Mouse (Mus musculus) right cerebral cortex, postnatal 25 days (tissue): Measurements from ENCODE around the gene Fam110c.
"Not testable (repeated sequence)": the region's sequence is repeated elsewhere in the genome, so short reads cannot be mapped to it uniquely, and the experiment has no call there.

ENCODE experiments used
- DNase-seq: peaks from one replicate; pipeline ENCODE4 v3.0.0; 2022

The Fam110c gene

GRCm38 (mm10) chr12:31073412-31074354 lies at the start of gene Fam110c:
Fam110c (plus strand) TSS chr12:31073861.
- no peak for DNase-seq

DNA sequence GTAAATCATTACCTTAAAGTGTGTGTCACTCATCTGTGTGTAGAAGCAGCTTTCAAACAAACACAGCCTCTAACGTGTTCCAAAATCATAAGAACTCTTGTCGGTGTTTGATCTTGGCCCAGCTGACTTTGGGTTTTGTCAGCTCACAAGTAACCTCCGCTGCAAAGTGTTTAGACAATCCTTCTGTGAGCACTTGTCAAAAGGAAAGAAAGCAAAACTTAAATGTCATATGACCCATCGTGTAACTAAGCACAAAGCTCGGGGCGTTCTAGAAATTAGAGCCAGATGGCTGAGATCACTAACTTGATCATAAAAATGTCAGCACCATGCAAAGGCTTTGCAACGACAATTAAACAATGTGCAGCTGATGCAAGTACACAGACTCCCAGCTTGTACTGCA lies 47.2 kb upstream of the Fam110c start:
- no peak for DNase-seq

GRCm38 (mm10) chr12:31052066-31052465 lies 21.6 kb upstream of the Fam110c start:
- no peak for DNase-seq

GRCm38 (mm10) chr12:31056291-31056864 lies 17.3 kb upstream of the Fam110c start:
- no peak for DNase-seq

DNA sequence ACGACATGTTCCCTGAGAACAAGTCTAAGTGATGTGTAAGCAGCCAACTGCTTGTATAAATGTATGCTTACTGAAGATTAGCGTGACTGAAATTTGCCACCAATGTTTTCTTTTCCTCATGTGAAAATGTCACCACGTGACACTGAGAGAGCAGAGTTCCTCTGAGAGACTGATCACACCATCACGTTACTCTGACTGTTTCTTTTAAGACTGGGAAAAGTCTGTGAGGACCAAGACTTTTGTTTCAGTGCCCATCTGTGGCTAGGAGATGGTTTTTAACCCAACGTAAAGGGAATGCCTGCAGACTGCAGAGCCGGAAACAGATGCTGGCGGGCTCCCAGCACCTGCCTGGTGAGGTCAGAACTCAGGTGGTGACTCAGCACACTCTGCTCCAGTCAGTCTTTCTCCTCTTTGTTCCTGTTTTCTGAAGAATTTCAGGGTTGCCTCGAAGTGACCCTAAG lies 14.2 kb upstream of the Fam110c start:
- DNase-seq: no peak

GRCm38 (mm10) chr12:31060245-31060644 lies 13.4 kb upstream of the Fam110c start:
- DNase-seq: no peak

GRCm38 (mm10) chr12:31071222-31071621 lies 2.4 kb upstream of the Fam110c start:
- no peak for DNase-seq

DNA sequence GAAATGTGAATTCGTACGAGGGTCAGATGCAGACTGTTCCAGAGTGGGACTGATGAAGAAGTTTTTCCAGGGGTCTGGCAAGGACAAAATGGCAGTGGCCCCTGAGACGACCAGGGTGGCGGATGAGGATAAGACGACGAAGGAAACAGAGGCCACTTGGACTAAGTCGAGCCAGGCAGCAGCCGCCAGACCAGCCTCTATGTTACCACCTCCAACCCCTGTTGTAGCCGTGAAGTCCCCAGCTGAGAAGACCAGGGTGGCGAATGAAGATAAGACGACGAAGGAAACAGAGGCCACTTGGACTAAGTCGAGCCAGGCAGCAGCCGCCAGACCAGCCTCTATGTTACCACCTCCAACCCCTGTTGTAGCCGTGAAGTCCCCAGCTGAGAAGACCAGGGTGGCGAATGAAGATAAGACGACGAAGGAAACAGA lies 710 bp downstream of the Fam110c start:
- DNase-seq: not testable (repeated sequence)

DNA sequence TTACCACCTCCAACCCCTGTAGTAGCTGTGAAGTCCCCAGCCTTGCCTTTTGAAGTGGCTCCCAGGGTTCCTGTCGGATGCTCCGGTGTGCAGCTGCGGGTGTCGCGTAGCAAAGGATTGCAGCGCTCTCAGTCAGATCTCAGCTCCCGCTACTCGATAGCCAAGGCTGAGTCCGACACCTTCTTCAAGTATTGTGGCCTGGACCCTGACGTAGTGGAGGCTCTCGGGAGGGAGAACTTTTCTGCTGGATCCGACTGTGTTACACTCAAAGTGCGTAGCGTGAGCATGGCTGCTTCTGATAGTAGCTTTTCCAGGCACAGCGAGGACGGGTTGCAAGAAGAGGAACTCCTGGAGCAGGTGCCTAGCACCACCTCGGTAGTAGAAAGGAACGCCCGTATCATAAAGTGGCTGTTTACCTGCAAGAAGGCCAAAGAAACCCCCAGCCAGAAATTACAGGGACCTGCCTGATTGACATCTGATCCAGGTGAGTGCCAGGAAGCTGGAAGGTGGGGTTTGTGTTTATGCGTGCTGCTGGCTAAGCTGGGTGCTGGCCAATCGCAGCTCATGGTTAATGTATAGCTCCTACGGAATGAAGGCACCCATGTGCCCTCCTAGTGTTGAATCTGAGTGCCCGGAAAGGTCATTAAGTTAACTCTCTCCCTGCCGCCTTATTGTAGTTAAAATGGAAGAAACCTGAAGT lies 1.3 kb downstream of the Fam110c start:
- DNase-seq: peak; percentile 21

DNA sequence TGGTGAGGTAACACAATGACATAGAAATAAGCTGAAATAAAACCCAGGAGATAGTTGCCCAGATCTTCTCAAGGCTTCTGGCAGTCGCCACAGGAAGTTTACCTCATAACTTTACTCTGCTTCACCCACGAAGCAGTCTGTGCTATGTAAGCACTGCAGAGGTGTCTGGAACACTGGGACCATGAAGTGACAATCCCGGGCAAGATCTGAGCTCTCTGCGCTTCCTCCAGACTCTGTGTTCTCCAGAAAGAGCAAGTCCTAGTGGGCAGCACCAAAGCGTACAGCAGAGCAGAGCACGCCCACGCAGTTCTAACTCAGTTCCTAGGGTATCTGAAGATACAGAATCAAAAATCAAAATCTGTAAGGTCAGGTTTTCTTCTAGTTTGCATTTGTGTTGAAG lies 3.4 kb downstream of the Fam110c start:
- no peak for DNase-seq

GRCm38 (mm10) chr12:31078030-31078429 lies 4.4 kb downstream of the Fam110c start:
- no peak for DNase-seq

DNA sequence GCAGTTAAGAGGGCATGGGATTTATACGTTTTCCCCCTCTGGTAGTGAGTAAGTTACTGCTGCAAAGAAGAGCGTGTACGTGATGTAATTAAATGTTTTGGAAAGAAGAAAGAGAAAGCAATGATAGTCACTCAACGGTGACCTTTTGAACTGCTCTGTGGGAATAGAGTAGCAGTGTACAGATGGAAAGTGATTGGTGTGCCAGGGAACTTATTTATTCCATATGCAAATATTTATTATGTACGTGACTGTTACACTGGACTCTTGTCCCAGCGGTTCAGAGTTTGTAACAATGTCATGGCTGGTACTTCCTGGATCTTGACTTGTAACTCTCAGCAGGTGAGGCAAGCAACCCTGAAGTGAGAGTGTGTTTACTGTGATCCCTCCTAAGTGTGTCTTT lies 6.7 kb downstream of the Fam110c start:
- DNase-seq: no peak

DNA sequence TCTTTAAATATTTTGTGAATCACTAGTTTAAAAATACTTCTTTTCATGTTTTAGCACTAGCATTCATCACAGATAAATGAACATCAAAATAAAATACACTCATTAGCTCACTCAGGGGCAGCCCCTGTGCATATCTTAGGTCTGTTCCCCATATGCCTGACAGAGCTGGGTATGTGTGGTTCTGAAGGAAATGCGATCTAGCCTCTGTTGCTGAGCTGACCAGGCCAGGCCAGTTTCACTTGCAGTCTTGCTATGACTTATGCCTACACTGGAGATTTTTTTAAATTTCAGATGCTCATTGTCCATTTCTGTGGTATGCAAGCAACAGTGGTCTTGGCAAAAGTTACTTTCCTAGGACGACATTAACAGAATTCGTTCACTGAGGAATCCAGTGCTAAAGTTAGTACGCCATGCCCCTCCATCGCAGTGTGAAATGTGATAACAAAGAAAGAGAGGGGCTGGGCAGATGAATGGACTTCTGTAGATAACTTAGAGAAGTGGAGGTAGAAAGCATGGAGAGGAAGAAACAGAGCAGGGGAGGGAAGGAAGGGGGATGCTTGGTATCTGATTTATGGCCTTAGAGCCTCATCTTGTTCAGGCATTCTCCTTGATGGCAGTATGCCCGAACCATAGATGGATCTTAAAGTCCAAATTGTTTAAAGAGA lies 7.4 kb downstream of the Fam110c start:
- no peak for DNase-seq

DNA sequence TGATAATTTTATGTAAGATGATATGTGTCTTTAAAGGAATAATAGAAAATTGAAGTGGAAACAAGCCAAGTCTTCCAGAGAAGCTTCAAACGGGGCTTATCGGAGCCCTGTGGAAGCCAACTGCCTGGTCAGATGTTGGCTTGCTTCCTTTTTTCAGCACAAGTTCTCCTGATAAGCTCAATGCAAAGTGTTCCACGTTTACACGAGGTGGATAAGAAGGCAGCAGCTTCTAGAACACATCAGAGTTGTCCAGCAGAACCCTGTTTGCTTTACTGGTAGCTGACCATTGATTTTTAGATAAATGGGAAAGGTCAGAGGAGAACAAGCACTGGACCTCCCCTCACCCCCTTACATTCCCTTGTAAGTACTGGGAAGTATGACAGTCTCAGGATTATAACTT lies 9.3 kb downstream of the Fam110c start:
- no peak for DNase-seq

DNA sequence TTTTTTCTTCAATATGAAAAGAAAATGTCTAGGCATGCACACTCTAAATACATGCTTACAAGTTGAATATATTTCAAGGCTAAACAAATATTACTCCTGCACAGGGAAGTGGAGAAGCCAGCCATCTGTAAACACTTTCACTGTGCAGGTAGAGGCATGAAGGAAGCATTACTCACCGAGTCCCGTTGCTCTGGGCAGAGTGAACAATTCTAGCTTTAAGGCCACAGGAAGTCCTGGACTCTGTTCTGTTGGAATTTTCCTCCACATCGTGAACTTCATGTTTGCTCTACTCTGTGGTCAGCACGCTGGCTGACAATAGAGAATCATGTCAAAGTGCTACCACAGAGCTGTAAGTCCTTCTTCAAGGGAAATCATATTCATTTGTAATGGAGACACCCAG lies 9.7 kb downstream of the Fam110c start:
- DNase-seq: no peak

DNA sequence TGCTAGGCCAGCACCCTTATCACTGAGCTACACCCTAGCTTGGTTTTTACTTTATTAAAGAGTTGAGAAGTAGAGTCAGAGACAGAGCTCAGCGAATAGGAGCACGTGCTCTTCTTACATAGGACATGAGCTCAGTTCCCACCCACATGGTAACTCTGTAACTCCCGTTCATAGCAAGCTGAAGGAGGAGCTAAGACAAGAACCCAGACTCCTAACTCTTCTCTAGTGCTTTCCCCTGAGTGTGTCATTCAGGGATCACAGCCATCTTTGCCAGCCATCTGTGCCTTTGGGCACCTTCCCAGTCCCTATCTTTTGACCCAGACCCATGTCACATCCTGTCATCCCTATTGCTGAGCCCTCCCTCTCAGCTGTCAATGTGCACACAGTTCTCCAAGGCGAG lies 13.4 kb downstream of the Fam110c start:
- DNase-seq: no peak

DNA sequence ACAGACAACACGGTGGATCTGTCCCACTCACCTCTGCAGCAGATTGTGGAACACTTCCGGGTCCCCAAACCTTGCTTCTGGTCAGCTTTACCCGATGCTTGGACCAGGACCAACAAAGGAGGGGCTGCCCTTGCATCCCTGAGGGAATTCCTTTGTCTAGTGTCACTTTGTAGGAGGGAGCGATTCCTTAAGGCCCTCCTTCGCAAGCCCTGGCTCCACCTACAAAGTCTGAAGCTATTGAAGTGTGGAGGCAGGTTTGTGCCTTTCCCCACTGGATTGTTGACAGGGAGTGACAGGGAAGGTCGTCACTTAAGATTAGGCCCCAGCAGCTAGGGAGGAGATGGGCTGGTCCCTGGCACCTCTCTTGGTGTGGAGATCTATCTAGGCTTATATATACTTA lies 16.7 kb downstream of the Fam110c start:
- DNase-seq: no peak

DNA sequence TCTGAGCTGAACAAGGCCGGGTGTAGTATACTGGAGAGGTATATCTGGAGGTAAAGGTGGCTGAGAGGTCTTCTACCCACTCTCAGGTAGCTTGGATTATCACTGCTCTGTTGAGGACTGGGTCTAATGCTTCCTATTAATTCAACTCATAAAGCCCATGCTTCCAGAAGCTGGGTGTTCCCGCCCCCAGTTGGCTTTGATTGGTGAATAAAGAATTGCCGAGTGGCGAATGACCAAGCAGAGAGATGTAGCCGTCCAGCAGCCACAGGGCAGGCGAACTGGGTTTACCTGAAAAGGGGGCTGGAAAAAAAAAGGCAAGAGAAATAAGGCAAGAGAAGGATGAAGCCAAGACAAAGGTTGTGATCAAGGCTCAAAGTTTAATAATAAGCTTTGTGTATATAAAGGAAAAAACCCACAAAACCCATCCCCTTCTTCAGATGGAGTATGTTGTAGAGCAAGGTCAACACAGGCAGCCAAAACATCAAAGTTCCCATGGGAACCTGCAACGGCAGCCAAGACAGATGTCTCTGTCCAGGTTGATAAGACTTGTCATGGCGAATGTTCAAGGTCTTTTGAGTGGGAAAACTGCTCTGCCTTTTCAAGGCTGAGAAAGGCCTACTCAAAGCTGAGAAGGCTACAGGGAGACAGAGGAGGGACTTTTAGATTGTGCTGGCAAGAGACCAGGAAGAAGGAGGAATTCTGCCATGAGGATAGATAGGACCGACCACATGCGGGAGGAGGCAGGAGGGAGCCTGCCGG lies 17.4 kb downstream of the Fam110c start:
- no peak for DNase-seq

DNA sequence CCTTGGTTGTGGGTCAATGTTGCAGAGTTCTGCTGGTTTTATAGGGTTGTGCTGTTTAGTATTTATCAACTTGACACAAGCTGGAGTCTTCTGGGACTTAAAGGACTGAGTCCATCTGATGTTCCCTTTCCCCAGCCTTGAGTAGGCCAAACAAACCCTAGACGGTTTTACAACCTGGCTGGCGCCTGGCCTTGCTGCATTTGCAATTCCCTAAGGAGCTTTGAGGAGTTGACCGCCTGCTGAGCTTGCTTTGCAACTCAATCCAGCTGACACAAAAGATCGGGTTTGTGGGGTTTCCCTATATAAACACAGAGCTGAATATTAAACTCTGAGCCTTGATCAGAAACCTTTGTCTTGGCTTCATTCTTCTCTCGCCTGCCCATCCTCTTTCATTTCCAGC lies 18.8 kb downstream of the Fam110c start:
- DNase-seq: no peak

DNA sequence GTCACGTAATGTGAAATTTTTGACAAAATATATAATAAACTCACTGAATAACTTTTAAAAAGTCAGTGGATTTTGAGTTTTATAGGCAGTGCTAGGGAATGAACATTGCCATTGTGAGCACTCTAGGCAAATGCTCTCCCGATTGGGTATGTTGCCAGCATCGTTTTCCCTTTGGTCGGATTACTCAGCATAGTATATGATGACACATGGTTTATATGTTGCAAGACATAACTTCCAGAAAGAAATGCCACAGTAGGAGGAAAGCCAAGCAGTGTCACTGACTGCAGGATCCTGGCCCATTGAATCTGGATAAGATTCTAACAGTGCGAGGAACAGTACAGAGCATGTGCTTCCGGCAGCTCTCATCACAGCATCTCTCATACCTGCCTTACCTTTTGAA lies 23.5 kb downstream of the Fam110c start:
- DNase-seq: no peak

DNA sequence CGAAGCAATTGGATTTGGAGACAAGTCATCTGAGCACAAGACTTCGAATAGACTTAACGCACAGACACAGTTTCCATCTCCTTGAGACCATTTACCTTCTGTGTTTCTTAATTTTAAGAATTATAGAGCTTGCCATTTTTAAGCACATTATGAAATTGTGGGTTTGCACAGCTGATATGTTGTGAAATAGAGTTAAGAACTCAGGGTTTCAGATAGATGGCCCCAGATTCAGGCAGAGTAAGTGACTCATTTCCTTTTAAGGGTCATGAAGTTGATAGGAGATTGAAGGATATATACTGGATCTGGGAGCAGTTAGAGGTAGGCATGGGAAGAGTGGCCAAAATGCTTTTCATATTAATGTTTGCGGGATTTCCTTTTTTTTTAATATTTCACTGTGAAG lies 27.5 kb downstream of the Fam110c start:
- DNase-seq: no peak

- no peak for DNase-seq
These were observed 28.2 kb downstream of the Fam110c start for GRCm38 (mm10) chr12:31101821-31102220.
